Mouse (Mus musculus) forebrain, embryonic 14.5 days (tissue): ENCODE measurements around the gene Smco3. TPM values are rescaled to one million over a fixed set of nuclear protein-coding genes. Genes with fewer than 3 reads are reported as not detected.

Experiments used
- ATAC-seq: fragments of 200-750 bp; cut with Nextera tagmentation; 2 replicates; pipeline ENCODE4 v1.8.0; 2017; ENCODE audit warnings: mild to moderate bottlenecking, moderate library complexity
- DNase-seq: peaks from one replicate; pipeline ENCODE4 v3.0.0-alpha.2; 2015; ENCODE audit warnings: low spot score
- H3K27ac ChIP-seq: fragments of 300-500 bp; sonication (generic); 2 replicates; pipeline ENCODE4 v1.5.1; 2014; ENCODE audit warnings: low read depth, mild to moderate bottlenecking, control low read depth, low read length, moderate library complexity
- H3K27me3 ChIP-seq: fragments of 300-500 bp; sonication (generic); replicated peaks from 2 replicates; pipeline ENCODE4 v1.6.1; 2014; ENCODE audit warnings: low read length, control low read depth, mixed read lengths; ENCODE audit not compliant: control insufficient read depth, insufficient read depth
- H3K36me3 ChIP-seq: fragments of 300-500 bp; sonication (generic); 2 replicates; pipeline ENCODE4 v1.6.1; 2014; ENCODE audit warnings: low read length, control low read depth; ENCODE audit not compliant: control insufficient read depth, insufficient read depth
- H3K4me1 ChIP-seq: fragments of 300-500 bp; sonication (generic); 2 replicates; pipeline ENCODE4 v1.6.1; 2014; ENCODE audit warnings: antibody characterized with exemption, low read length, control low read depth; ENCODE audit not compliant: control insufficient read depth, insufficient read depth
- H3K4me2 ChIP-seq: fragments of 300-500 bp; sonication (generic); 2 replicates; pipeline ENCODE4 v1.6.1; 2014; ENCODE audit warnings: mild to moderate bottlenecking, control low read depth, low read length
- H3K4me3 ChIP-seq: fragments of 300-500 bp; sonication (generic); 2 replicates; pipeline ENCODE4 v1.5.1; 2014; ENCODE audit warnings: low read depth, low read length, control low read depth
- H3K9ac ChIP-seq: fragments of 300-500 bp; sonication (generic); 2 replicates; pipeline ENCODE4 v1.6.1; 2014; ENCODE audit warnings: mild to moderate bottlenecking, low read length, control low read depth, moderate library complexity
- H3K9me3 ChIP-seq: fragments of 300-500 bp; sonication (generic); replicated peaks from 2 replicates; pipeline ENCODE4 v1.6.1; 2016; ENCODE audit warnings: low read length, control low read depth, mixed read lengths; ENCODE audit not compliant: control insufficient read depth
- WGBS: fragments of 180-500 bp; shearing (Covaris S2); extraction: QIAGEN DNeasy Blood & Tissue Kit; methylation state at CpG from one replicate; pipeline ENCODE4 v1.1.7; 2014; 5-methylcytosine and 5-hydroxymethylcytosine counted together
- polyA plus RNA-seq: library from polyadenylated mRNA; unstranded; fragments of >200 nt; fragmentation: Nextera tagmentation; extraction: Ambion mirVana; gene quantifications from 2 replicates; pipeline ENCODE4 v1.2.1, GENCODE M21; 2014

The Smco3 gene
- polyA plus RNA-seq, 1 experiment from 2014 or later: 1.1 TPM

DNA sequence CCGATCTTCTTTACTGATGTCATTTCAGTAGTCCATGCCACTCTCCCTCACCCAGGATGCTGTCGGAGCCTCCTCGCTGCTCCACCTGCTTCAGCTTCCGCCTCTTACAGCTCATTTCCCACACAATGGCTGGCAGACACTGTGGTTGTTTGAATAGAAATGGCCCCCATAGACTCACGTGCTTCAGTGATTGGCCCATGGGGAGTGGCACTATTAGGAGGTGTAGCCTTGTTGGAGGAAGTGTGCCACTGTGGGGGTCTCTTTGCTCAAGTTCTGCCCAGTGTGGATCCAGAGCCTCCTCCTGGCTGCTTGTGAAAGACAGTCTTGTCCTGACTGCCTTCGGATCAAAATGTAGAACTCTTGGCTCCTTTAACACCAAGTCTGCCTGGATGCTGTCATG lies 39.4 kb downstream of the Smco3 start:
- Histone ChIP-seq H3K9me3 (no peaks in the 10 kb centered on the region), H3K36me3 (no peaks in the 10 kb centered on the region), H3K27ac (no peak overlapping the region), H3K4me1 (peaks cover 3% of the 10 kb centered on the region; the same call in 1 of the 2 replicates), H3K9ac (no peak overlapping the region), H3K27me3 (no peaks in the 10 kb centered on the region), H3K4me3 (no peak overlapping the region), H3K4me2 (no peak overlapping the region)
- no peak for DNase-seq
- 49% methylated on average over 6 of the region's 6 CpGs for WGBS
- ATAC-seq: no peak

DNA sequence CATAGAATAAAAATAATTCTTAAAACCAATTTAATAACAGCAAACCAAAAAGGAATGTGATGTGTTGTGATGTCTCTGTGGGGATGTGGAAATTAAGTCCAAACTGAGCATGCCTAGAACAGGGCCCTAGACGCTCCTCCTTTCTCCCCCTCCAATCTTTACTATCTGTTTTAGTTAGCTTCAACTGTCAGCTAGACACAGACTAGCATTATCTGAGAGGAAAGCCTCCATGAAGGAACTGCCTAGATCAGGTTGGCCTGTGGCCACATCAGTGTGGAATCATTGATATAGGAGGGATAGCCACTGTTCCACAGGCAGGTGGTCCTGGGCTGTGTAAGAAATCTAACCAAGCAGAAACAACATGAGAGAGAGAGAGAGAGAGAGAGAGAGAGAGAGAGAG lies 40.1 kb downstream of the Smco3 start:
- Histone ChIP-seq H3K4me1 (peaks cover 3% of the 10 kb centered on the region; the same call in 1 of the 2 replicates), H3K4me2 (no peak overlapping the region), H3K4me3 (no peak overlapping the region), H3K27ac (no peak overlapping the region), H3K9ac (no peak overlapping the region), H3K36me3 (no peaks in the 10 kb centered on the region), H3K27me3 (no peaks in the 10 kb centered on the region), H3K9me3 (no peaks in the 10 kb centered on the region)
- WGBS: 64% methylated on average over 1 of the region's 1 CpGs
- DNase-seq (no peak), ATAC-seq (0 out of 2 replicates have a peak, but pooled peaks have one; percentile 12)

DNA sequence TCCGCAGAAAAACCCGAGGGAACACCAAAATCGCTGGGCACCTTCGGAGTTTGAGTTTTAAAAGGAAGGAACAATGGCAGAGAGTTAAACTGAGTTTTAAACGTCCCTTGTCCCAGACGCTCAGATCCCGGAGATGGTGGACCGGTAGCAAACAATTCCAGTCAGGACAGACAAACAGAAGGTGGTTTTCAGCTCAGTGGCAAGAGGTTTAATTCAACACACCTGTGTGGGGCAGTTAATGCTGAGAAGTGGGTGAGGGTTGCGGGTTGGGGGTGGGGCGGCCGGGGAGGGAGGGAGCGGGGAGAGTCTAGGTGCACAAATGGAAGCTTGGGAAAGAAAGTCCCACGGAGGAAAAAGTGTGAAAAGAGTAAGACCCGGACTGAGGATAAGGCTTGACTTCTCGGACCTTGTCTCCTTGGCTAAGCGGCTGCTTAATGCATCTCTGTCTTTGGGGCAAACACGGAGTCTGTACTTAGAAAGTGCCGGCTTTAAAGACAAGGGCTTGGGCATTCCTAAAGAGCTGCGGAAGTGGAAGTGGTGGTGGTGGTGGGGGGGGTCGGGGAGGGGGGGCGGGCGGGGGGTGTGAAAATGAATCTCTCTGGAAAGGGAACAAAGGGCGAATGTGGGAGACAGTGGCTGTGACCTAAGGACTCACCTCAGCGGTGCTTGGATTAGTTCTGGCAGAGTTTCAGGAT lies 41.3 kb downstream of the Smco3 start:
- WGBS: 2% methylated on average over 24 of the region's 24 CpGs
- peak overlapping the region; percentile 32 for H3K4me3 ChIP-seq
- peaks cover 3% of the 10 kb centered on the region; the same call in 1 of the 2 replicates for H3K4me1 ChIP-seq
- H3K36me3 ChIP-seq: no peaks in the 10 kb centered on the region
- no peak overlapping the region for H3K27ac ChIP-seq
- DNase-seq (peak; percentile 18), ATAC-seq (peak; percentile 29; the same call in 1 of the 2 replicates)
- no peaks in the 10 kb centered on the region for H3K9me3 ChIP-seq
- H3K4me2 ChIP-seq: peak overlapping the region; percentile 66
- H3K9ac ChIP-seq: peak overlapping the region; percentile 51
- no peaks in the 10 kb centered on the region for H3K27me3 ChIP-seq

DNA sequence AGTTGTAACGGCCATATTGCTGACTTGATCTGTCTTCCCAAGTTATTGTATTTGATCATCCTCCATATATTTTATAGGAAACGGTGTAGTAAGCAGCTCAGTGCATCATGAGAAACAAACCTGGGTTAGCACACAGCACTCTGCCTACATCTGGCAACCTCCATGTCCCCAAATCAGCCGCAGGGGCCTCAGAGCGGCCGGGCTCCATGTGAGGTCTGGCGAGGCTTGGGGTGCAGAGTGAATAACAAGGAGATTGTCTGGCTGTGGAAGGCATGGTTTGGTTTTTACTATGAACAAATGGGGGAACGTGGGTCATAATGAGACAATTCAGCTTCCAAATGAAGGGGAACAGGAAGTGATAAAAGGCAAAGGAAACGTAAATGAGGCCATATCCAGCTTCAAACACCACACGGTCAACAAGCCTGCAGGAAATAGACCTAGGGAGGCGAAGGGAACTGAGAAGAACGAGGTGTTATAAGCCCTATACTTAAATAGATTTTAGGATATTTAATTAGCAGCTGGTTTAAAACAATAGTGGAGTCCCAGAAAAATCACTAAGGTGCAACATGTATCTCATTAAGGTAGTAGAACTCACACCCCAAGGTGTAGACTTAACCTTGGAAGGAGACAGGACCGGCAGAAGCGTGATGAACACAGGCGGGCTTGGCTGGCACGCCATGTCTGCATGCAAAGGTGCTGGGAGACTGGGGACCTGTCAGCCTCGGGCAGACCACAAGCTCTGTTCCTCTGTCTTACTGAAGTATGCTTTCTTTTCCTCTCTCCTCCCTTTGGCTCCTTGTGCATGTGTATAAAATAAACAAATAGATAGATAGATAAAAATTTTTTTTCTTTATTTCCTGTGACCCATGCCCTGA lies 42.1 kb downstream of the Smco3 start:
- Histone ChIP-seq H3K4me2 (peak overlapping the region; percentile 66), H3K27ac (no peak overlapping the region), H3K36me3 (no peaks in the 10 kb centered on the region), H3K9me3 (no peaks in the 10 kb centered on the region), H3K4me1 (peaks cover 3% of the 10 kb centered on the region; the same call in 1 of the 2 replicates), H3K27me3 (no peaks in the 10 kb centered on the region), H3K4me3 (peak overlapping the region; percentile 32), H3K9ac (peak overlapping the region; percentile 51; the same call in 1 of the 2 replicates)
- 23% methylated on average over 16 of the region's 16 CpGs for WGBS
- ATAC-seq (no peak), DNase-seq (no peak)

DNA sequence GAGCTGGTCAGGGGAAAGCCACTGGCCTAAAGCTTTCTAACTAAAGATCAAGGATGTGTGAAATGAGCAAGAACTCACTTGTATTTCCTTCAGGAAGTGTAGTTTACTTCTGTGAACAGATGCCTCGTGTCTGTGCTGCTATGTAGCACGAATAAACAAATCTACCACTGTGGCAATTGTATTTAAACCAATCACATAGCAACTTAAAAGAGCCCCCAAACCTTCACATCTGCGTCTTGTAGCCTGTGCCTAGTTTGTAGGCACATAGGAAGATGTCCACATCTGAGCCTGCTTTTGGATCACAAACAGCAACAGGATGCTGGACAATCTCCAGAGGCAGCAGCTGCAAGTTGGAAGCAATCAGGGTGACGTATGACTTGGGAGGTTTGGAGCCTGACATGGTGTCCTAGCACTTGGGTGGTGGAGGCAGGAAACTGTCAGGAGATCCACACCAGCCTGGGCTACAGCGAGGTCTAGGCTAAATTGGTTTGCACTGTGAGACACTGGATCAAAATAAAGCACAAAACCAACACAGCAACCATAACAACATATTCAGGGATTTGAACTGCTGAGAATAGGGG lies 45.8 kb downstream of the Smco3 start:
- Histone ChIP-seq H3K27ac (no peak overlapping the region), H3K4me2 (no peak overlapping the region), H3K4me3 (no peak overlapping the region), H3K27me3 (no peaks in the 10 kb centered on the region), H3K36me3 (no peaks in the 10 kb centered on the region), H3K9me3 (no peaks in the 10 kb centered on the region), H3K9ac (no peak overlapping the region), H3K4me1 (peaks cover 3% of the 10 kb centered on the region; the same call in 1 of the 2 replicates)
- ATAC-seq: no peak
- WGBS: 77% methylated on average over 5 of the region's 5 CpGs
- DNase-seq: no peak

DNA sequence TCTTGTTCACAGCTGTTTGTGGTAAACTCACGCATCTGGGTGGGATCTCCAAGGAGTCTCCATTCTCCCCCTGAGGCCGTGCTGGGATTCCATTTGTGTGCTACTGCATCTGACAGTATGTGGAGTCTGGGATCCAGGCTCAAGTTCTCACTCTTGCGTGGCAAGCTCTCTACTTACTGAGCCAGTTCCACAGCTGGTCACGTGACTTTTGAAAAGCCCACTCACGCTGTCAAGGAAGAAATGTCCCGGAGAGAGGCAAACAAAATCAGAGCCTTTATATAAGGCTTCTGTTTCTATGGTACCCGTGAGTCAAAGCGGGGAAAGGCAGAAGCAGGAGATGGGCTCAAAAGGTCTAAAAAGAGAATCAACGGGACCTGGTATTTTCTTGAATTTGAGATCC lies 52.5 kb downstream of the Smco3 start:
- H3K27ac ChIP-seq: no peak overlapping the region
- ATAC-seq (no peak), DNase-seq (no peak)
- H3K36me3 ChIP-seq: no peaks in the 10 kb centered on the region
- H3K9ac ChIP-seq: no peak overlapping the region
- no peak overlapping the region for H3K4me3 ChIP-seq
- no peaks in the 10 kb centered on the region for H3K9me3 ChIP-seq
- 82% methylated on average over 9 of the region's 9 CpGs for WGBS
- H3K4me1 ChIP-seq: no peaks in the 10 kb centered on the region
- H3K4me2 ChIP-seq: no peak overlapping the region
- no peaks in the 10 kb centered on the region for H3K27me3 ChIP-seq

DNA sequence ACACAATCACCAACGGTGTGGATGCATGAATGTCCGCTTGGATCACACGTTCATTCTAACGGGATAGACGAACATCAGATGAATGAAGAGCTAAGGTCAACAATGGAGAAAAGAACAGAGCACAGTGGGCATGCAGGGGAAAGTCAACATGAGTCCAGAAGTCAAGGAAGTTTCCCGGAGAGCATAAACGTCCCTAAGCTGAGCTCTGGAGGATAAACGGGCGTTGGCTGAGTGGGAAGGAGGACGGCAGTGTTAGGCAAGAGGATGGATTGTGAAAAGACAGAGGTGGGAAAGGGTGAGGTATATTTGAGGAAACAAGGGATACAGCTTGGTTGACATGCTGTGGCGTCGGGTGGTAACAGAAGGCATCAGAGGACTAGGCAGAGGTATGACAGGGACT lies 53.1 kb downstream of the Smco3 start:
- 89% methylated on average over 12 of the region's 12 CpGs for WGBS
- Histone ChIP-seq H3K4me3 (no peak overlapping the region), H3K27me3 (no peaks in the 10 kb centered on the region), H3K9me3 (no peaks in the 10 kb centered on the region), H3K9ac (no peak overlapping the region), H3K36me3 (no peaks in the 10 kb centered on the region), H3K4me2 (no peak overlapping the region), H3K4me1 (no peaks in the 10 kb centered on the region), H3K27ac (no peak overlapping the region)
- DNase-seq (no peak), ATAC-seq (no peak)

DNA sequence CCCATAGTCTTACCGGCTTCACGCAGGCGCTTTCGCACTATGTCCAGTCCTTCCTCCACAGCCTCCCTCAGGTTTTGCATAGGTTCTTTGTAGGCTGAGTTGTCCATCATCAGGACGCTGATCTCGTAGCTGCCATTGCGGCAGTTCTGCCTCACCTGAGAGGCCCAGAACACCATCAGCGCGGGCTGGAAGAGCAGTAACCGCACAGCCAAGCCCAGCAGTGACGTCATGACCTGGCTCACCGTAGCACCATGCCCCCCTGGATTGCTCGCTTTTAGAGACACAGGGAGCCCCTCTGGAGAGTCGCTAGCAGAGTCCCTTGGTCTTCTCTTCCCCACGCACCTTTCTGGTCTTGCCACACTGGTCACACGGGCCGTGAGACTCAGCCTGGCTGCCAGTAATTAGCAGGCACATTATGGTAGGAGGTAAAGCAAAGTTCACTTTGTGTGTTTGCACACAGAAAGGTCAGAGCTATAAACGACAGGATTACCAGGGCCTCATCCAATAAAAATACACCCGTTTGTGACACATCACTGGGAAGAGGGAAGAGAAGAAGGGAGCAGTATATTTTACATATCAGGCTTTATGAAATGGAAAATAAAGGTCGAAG lies 53.8 kb downstream of the Smco3 start, which contains the start of gene Gucy2c:
Gucy2c (minus strand) TSS at position 389 of the 610 bp plus-strand sequence.
- no peaks in the 10 kb centered on the region for H3K36me3 ChIP-seq
- 84% methylated on average over 20 of the region's 20 CpGs for WGBS
- no peak within 1 kb of the TSS for H3K9ac ChIP-seq
- H3K27ac ChIP-seq: no peak within 1 kb of the TSS
- DNase-seq (no peak), ATAC-seq (no peak)
- H3K4me1 ChIP-seq: no peaks in the 10 kb centered on the region
- H3K4me2 ChIP-seq: no peak within 1 kb of the TSS
- no peak within 1 kb of the TSS for H3K4me3 ChIP-seq
- no peaks in the 10 kb centered on the region for H3K9me3 ChIP-seq
- no peaks in the 10 kb centered on the region for H3K27me3 ChIP-seq
